Mouse (Mus musculus): ENCODE measurements around the gene Btbd7.

The Btbd7 gene

GRCm38 (mm10) chr12:102779452-102779851, 98.8 kb downstream of the Btbd7 start:
- DNase-seq: peak; percentile 49

- no peak for DNase-seq
Observed at GRCm38 (mm10) chr12:102778151-102778550, 100.1 kb downstream of the Btbd7 start.

GRCm38 (mm10) chr12:102776035-102776434, 102.2 kb downstream of the Btbd7 start:
- no peak for DNase-seq

- no peak for DNase-seq
Observed at GRCm38 (mm10) chr12:102772676-102773075, 105.6 kb downstream of the Btbd7 start.

- DNase-seq: no peak
Observed at GRCm38 (mm10) chr12:102771601-102772000, 106.7 kb downstream of the Btbd7 start.

GRCm38 (mm10) chr12:102769000-102769399, 109.3 kb downstream of the Btbd7 start:
- peak; percentile 50 for DNase-seq

GRCm38 (mm10) chr12:102763696-102764095, 114.6 kb downstream of the Btbd7 start:
- no peak for DNase-seq

GRCm38 (mm10) chr12:102761668-102762067, 116.6 kb downstream of the Btbd7 start:
- no peak for DNase-seq

GRCm38 (mm10) chr12:102758936-102759335, 119.3 kb downstream of the Btbd7 start:
- DNase-seq: no peak

- DNase-seq: no peak
Observed at GRCm38 (mm10) chr12:102758403-102758756, 119.9 kb downstream of the Btbd7 start, which contains the start of gene Gm20604. Gene Gm20604 (minus strand): TSS chr12:102758672.

- peak; percentile 96 for DNase-seq
Observed at GRCm38 (mm10) chr12:102757689-102758402, 120.4 kb downstream of the Btbd7 start, which contains the start of the genes Gm28051, Gon7 and Ubr7. Gene Gm28051 (minus strand): TSS chr12:102757765. Gene Gon7 (minus strand): TSS chr12:102757803. Gene Ubr7 (plus strand): TSS chr12:102757967.

GRCm38 (mm10) chr12:102757055-102757688, 121.1 kb downstream of the Btbd7 start:
- no peak for DNase-seq

- DNase-seq: peak; percentile 75
Observed at GRCm38 (mm10) chr12:102756304-102756703, 122.0 kb downstream of the Btbd7 start.

GRCm38 (mm10) chr12:102748256-102748655, 130.0 kb downstream of the Btbd7 start:
- no peak for DNase-seq

GRCm38 (mm10) chr12:102744839-102745238, 133.4 kb downstream of the Btbd7 start:
- no peak for DNase-seq

- peak; percentile 90 for DNase-seq
Observed at GRCm38 (mm10) chr12:102743589-102744574, 134.4 kb downstream of the Btbd7 start, which contains the start of the genes Moap1 and Tmem251. Gene Moap1 (minus strand): TSS chr12:102743661. Gene Tmem251 (plus strand): TSS chr12:102743762.

- DNase-seq: no peak
Observed at GRCm38 (mm10) chr12:102743036-102743588, 135.2 kb downstream of the Btbd7 start.

- DNase-seq: no peak
Observed at GRCm38 (mm10) chr12:102742056-102742455, 136.2 kb downstream of the Btbd7 start.

GRCm38 (mm10) chr12:102740285-102740684, 138.0 kb downstream of the Btbd7 start:
- peak; percentile 30 for DNase-seq

- no peak for DNase-seq
Observed at GRCm38 (mm10) chr12:102739096-102739495, 139.2 kb downstream of the Btbd7 start.

GRCm38 (mm10) chr12:102733381-102733780, 144.9 kb downstream of the Btbd7 start:
- DNase-seq: peak; percentile 87
